Mouse (Mus musculus): Measurements from ENCODE around the gene Shroom3.

DNA sequence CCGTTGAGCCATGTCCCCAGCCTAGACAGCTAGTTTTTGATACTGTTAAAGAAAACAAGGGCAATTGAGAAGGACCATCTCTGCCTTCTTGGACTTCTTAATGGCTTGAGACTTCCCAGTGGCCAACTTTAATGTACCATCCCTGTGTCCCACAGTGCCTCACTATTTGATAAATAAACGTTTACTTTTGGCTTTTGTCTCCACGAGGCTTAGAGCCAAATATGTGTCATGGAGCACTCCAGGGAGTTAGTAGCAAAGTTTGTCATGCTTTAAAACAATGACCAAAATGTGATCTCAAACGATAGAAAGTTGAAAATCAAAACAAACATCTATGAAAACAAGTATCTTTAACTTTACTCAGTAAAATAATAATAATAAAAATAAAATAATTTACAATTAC, 83.1 kb downstream of the Shroom3 start:
- TF ChIP-seq MYOG (IDR thresholded peaks at IDR 0.05; ENCODE audit: control insufficient read depth, extremely low read depth, insufficient read length) (no peak), CTCF (IDR thresholded peaks at IDR 0.05; ENCODE audit: control insufficient read depth, insufficient read depth, insufficient read length) (no peak), USF1 (IDR thresholded peaks at IDR 0.05; ENCODE audit: low read depth) (no peak), MAX (IDR thresholded peaks at IDR 0.05) (no peak), CEBPB (IDR thresholded peaks at IDR 0.05; ENCODE audit: low read depth) (no peak)
